Mouse (Mus musculus): ENCODE data around the gene Casq2.
A peak's percentile ranks its signal among the peaks of the same experiment; 100 is the strongest.

DNA sequence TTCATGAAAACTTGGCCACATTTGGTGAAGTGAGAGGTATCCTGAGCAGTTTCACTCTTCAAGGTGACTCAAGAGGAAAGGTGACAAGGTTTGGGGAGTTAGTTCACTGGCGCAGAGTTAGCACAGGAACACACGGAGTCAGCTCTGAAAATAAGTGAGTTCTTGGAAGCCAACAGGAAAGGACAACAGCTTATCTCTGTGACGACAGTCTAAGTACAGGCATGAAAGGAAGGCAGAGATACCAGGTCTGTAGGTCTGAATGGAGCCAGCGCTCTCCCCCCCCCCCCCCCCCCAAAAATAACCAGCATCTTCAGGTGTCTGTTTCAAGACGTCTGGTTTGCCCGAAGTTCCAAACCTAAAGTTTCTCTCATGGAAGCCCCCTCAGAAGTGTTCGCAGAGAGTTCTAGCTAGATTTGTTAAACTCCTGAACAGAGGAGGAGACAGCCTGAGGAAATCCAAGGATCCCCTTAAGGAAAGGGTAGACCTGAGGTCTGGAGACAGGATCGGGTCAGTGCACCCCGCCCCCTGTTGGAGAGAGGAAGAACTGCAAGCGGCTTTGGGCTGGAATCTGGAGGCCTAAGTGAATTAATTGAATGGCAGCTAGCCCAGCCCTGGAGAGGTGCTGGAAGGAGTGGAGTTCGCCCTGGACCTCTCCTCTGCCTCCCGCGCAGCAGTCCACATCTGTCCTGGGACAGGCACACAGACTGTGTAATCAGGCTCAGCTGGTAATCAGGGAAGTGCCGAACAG, 24.1 kb upstream of the Casq2 start:
- TF ChIP-seq POLR2A (IDR thresholded peaks at IDR 0.05; ENCODE audit: borderline replicate concordance, insufficient read depth, low read length): no peak
- TF ChIP-seq CTCF (IDR thresholded peaks at IDR 0.05; ENCODE audit: borderline replicate concordance, insufficient read depth, low read depth, low read length): peak; percentile 81
